Mouse (Mus musculus): ENCODE measurements around the gene Lmod2. TPM values are rescaled to one million over a fixed set of nuclear protein-coding genes. Genes with fewer than 3 reads are reported as not detected.

The Lmod2 gene
- not detected in 2 replicates for polyA plus RNA-seq (2014; fragmentation: Nextera tagmentation; extraction: Ambion mirVana)

- Histone ChIP-seq H3K4me1 (replicated peaks; ENCODE audit: control insufficient read depth, insufficient read depth, low read length) (no peaks in the 10 kb centered on the region), H3K36me3 (ENCODE audit: control insufficient read depth, insufficient read depth, low read length) (no peaks in the 10 kb centered on the region), H3K27ac (ENCODE audit: low read depth) (no peak within 1 kb of the TSS), H3K4me3 (ENCODE audit: low read depth, low read length) (no peak within 1 kb of the TSS), H3K9me3 (ENCODE audit: control insufficient read depth, low read length) (no peaks in the 10 kb centered on the region), H3K4me2 (ENCODE audit: low read length) (no peak within 1 kb of the TSS), H3K9ac (ENCODE audit: low read length) (no peak within 1 kb of the TSS), H3K27me3 (replicated peaks; ENCODE audit: control insufficient read depth, insufficient read depth, low read length) (no peaks in the 10 kb centered on the region)
- no peak for ATAC-seq (replicated peaks; ENCODE audit: low FRiP score, low TSS enrichment, low read depth)
- WGBS: 84% methylated on average over 10 of the region's 10 CpGs
- DNase-seq (ENCODE audit: low spot score): no peak
Measured at GRCm38 (mm10) chr6:24597500-24597899, at the start of gene Lmod2. Gene Lmod2, plus strand, starts transcription at chr6:24597762.

DNA sequence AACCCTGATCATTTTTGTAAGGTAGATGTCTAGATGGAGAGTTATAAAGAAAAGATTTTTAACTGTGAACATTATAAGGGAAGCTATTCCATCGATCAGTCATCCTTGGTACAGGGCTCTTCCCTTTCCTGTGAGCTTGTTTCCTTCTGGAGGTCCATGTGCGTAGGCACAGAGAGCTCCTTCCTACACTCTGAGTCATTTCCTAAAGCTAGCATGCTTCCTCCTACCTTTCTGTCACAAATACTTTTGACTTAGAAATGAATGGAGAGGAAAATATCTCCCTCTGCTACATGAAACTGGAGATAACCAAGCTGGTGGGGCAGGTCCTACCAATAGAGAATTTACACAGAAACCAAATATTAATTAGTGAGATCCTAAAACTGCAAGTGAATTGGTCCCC, 47.8 kb upstream of the Lmod2 start:
- WGBS: 80% methylated on average over 2 of the region's 2 CpGs
- no peak overlapping the region for H3K27ac ChIP-seq (ENCODE audit: low read depth)
- no peak overlapping the region for H3K4me2 ChIP-seq (ENCODE audit: low read length)
- H3K4me1 ChIP-seq (replicated peaks; ENCODE audit: control insufficient read depth, insufficient read depth, low read length): 0 out of 2 replicates have a peak, but pooled peaks cover 4% of the 10 kb centered on the region
- DNase-seq (ENCODE audit: low spot score): no peak
- no peaks in the 10 kb centered on the region for H3K9me3 ChIP-seq (ENCODE audit: control insufficient read depth, low read length)
- no peaks in the 10 kb centered on the region for H3K36me3 ChIP-seq (ENCODE audit: control insufficient read depth, insufficient read depth, low read length)
- no peak for ATAC-seq (replicated peaks; ENCODE audit: low FRiP score, low TSS enrichment, low read depth)
- no peak overlapping the region for H3K4me3 ChIP-seq (ENCODE audit: low read depth, low read length)
- no peak overlapping the region for H3K9ac ChIP-seq (ENCODE audit: low read length)
- no peaks in the 10 kb centered on the region for H3K27me3 ChIP-seq (replicated peaks; ENCODE audit: control insufficient read depth, insufficient read depth, low read length)

- Histone ChIP-seq H3K27me3 (replicated peaks; ENCODE audit: control insufficient read depth, insufficient read depth, low read length) (no peaks in the 10 kb centered on the region), H3K4me1 (replicated peaks; ENCODE audit: control insufficient read depth, insufficient read depth, low read length) (0 out of 2 replicates have a peak, but pooled peaks cover 4% of the 10 kb centered on the region), H3K9ac (ENCODE audit: low read length) (no peak overlapping the region), H3K9me3 (ENCODE audit: control insufficient read depth, low read length) (no peaks in the 10 kb centered on the region), H3K36me3 (ENCODE audit: control insufficient read depth, insufficient read depth, low read length) (no peaks in the 10 kb centered on the region), H3K4me2 (ENCODE audit: low read length) (no peak overlapping the region), H3K4me3 (ENCODE audit: low read depth, low read length) (no peak overlapping the region), H3K27ac (ENCODE audit: low read depth) (no peak overlapping the region)
- ATAC-seq (replicated peaks; ENCODE audit: low FRiP score, low TSS enrichment, low read depth) (no peak), DNase-seq (ENCODE audit: low spot score) (no peak)
- 41% methylated on average over 7 of the region's 7 CpGs for WGBS
Measured at GRCm38 (mm10) chr6:24552046-24552445, 45.5 kb upstream of the Lmod2 start.

DNA sequence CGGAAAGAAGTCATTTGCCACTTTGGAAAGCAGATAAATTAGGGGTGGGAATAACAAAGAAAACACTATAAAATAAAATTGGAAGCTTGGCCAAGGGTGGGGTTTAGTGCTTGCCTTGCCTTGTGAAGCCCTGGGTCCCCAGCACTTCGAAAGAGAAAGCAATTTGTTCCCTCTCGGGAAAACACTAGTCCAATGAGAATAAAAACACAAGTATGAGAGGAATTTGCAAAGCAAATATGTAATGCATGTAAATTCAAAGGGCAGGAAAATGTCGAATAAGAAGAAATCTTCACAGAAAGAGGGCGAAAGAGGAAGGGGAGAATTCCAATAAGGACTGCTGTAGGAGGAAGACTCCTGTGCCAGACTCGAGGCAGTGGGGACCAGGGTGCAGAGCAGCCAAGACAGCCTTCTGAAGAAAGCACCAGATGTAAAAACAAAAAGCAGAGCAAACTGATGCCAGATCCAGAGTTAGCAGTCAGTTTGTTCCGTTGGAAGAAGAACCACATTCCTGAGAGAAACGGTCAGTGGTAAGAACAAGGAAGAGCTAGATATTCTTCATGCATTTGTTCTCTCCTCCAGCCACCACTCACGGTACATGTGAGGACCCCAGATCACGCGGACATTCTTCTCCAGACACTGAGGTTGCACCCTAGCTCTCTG, 43.0 kb upstream of the Lmod2 start:
- Histone ChIP-seq H3K4me1 (replicated peaks; ENCODE audit: control insufficient read depth, insufficient read depth, low read length) (0 out of 2 replicates have a peak, but pooled peaks cover 4% of the 10 kb centered on the region), H3K27ac (ENCODE audit: low read depth) (no peak overlapping the region), H3K9ac (ENCODE audit: low read length) (no peak overlapping the region), H3K9me3 (ENCODE audit: control insufficient read depth, low read length) (no peaks in the 10 kb centered on the region), H3K4me3 (ENCODE audit: low read depth, low read length) (no peak overlapping the region), H3K4me2 (ENCODE audit: low read length) (no peak overlapping the region), H3K27me3 (replicated peaks; ENCODE audit: control insufficient read depth, insufficient read depth, low read length) (no peaks in the 10 kb centered on the region), H3K36me3 (ENCODE audit: control insufficient read depth, insufficient read depth, low read length) (no peaks in the 10 kb centered on the region)
- no peak for ATAC-seq (replicated peaks; ENCODE audit: low FRiP score, low TSS enrichment, low read depth)
- DNase-seq (ENCODE audit: low spot score): no peak
- 53% methylated on average over 11 of the region's 11 CpGs for WGBS

- H3K4me2 ChIP-seq (ENCODE audit: low read length): no peak overlapping the region
- H3K4me1 ChIP-seq (replicated peaks; ENCODE audit: control insufficient read depth, insufficient read depth, low read length): 0 out of 2 replicates have a peak, but pooled peaks cover 4% of the 10 kb centered on the region
- H3K36me3 ChIP-seq (ENCODE audit: control insufficient read depth, insufficient read depth, low read length): no peaks in the 10 kb centered on the region
- H3K9me3 ChIP-seq (ENCODE audit: control insufficient read depth, low read length): no peaks in the 10 kb centered on the region
- no peaks in the 10 kb centered on the region for H3K27me3 ChIP-seq (replicated peaks; ENCODE audit: control insufficient read depth, insufficient read depth, low read length)
- no peak for DNase-seq (ENCODE audit: low spot score)
- WGBS: 79% methylated on average over 2 of the region's 2 CpGs
- no peak overlapping the region for H3K27ac ChIP-seq (ENCODE audit: low read depth)
- H3K4me3 ChIP-seq (ENCODE audit: low read depth, low read length): no peak overlapping the region
- H3K9ac ChIP-seq (ENCODE audit: low read length): no peak overlapping the region
- no peak for ATAC-seq (replicated peaks; ENCODE audit: low FRiP score, low TSS enrichment, low read depth)
Measured at GRCm38 (mm10) chr6:24555488-24555887, 42.1 kb upstream of the Lmod2 start.

- DNase-seq (ENCODE audit: low spot score): no peak
- no peak overlapping the region for H3K9ac ChIP-seq (ENCODE audit: low read length)
- no peaks in the 10 kb centered on the region for H3K4me1 ChIP-seq (replicated peaks; ENCODE audit: control insufficient read depth, insufficient read depth, low read length)
- no peaks in the 10 kb centered on the region for H3K9me3 ChIP-seq (ENCODE audit: control insufficient read depth, low read length)
- no peak overlapping the region for H3K27ac ChIP-seq (ENCODE audit: low read depth)
- 71% methylated on average over 9 of the region's 9 CpGs for WGBS
- H3K4me3 ChIP-seq (ENCODE audit: low read depth, low read length): no peak overlapping the region
- no peaks in the 10 kb centered on the region for H3K36me3 ChIP-seq (ENCODE audit: control insufficient read depth, insufficient read depth, low read length)
- no peak overlapping the region for H3K4me2 ChIP-seq (ENCODE audit: low read length)
- no peaks in the 10 kb centered on the region for H3K27me3 ChIP-seq (replicated peaks; ENCODE audit: control insufficient read depth, insufficient read depth, low read length)
- no peak for ATAC-seq (replicated peaks; ENCODE audit: low FRiP score, low TSS enrichment, low read depth)
Measured at GRCm38 (mm10) chr6:24564081-24564480, 33.5 kb upstream of the Lmod2 start.

DNA sequence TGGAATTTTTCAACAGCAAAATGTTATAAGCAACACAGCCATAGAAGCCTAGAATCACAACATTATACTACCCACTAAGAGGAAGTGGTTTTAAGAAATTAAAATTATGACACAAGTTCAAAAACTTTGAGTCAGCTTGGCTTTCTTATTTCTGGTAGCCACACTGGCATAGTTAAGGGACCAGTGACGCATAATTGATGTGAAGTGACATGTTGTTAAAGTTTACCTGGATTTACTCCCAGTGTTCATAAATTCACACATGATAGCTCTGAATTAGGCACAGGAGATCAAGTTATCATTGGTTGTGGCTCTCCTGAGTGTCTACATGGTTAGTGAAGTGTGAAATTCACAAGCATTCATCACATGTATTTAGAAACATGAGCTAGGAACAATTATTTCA, 32.7 kb upstream of the Lmod2 start:
- no peak overlapping the region for H3K27ac ChIP-seq (ENCODE audit: low read depth)
- no peak for ATAC-seq (replicated peaks; ENCODE audit: low FRiP score, low TSS enrichment, low read depth)

GRCm38 (mm10) chr6:24568963-24569362, 28.6 kb upstream of the Lmod2 start:
- ATAC-seq (replicated peaks; ENCODE audit: low FRiP score, low TSS enrichment, low read depth): no peak
- WGBS: 84% methylated on average over 5 of the region's 5 CpGs
- Histone ChIP-seq H3K27ac (ENCODE audit: low read depth) (no peak overlapping the region), H3K4me2 (ENCODE audit: low read length) (no peak overlapping the region), H3K4me1 (replicated peaks; ENCODE audit: control insufficient read depth, insufficient read depth, low read length) (no peaks in the 10 kb centered on the region), H3K27me3 (replicated peaks; ENCODE audit: control insufficient read depth, insufficient read depth, low read length) (no peaks in the 10 kb centered on the region), H3K36me3 (ENCODE audit: control insufficient read depth, insufficient read depth, low read length) (no peaks in the 10 kb centered on the region), H3K9ac (ENCODE audit: low read length) (no peak overlapping the region), H3K4me3 (ENCODE audit: low read depth, low read length) (no peak overlapping the region), H3K9me3 (ENCODE audit: control insufficient read depth, low read length) (no peaks in the 10 kb centered on the region)
- DNase-seq (ENCODE audit: low spot score): no peak

More for the DNA sequence above, 32.7 kb upstream of the Lmod2 start:
- Histone ChIP-seq H3K36me3 (ENCODE audit: control insufficient read depth, insufficient read depth, low read length) (no peaks in the 10 kb centered on the region), H3K4me2 (ENCODE audit: low read length) (no peak overlapping the region), H3K27me3 (replicated peaks; ENCODE audit: control insufficient read depth, insufficient read depth, low read length) (no peaks in the 10 kb centered on the region), H3K4me1 (replicated peaks; ENCODE audit: control insufficient read depth, insufficient read depth, low read length) (no peaks in the 10 kb centered on the region), H3K9ac (ENCODE audit: low read length) (no peak overlapping the region), H3K9me3 (ENCODE audit: control insufficient read depth, low read length) (no peaks in the 10 kb centered on the region), H3K4me3 (ENCODE audit: low read depth, low read length) (no peak overlapping the region)
- WGBS: 92% methylated on average over 1 of the region's 1 CpGs
- no peak for DNase-seq (ENCODE audit: low spot score)

- Histone ChIP-seq H3K36me3 (ENCODE audit: control insufficient read depth, insufficient read depth, low read length) (no peaks in the 10 kb centered on the region), H3K4me2 (ENCODE audit: low read length) (no peak overlapping the region), H3K27ac (ENCODE audit: low read depth) (no peak overlapping the region), H3K4me1 (replicated peaks; ENCODE audit: control insufficient read depth, insufficient read depth, low read length) (no peaks in the 10 kb centered on the region), H3K9me3 (ENCODE audit: control insufficient read depth, low read length) (no peaks in the 10 kb centered on the region), H3K27me3 (replicated peaks; ENCODE audit: control insufficient read depth, insufficient read depth, low read length) (no peaks in the 10 kb centered on the region), H3K9ac (ENCODE audit: low read length) (no peak overlapping the region), H3K4me3 (ENCODE audit: low read depth, low read length) (no peak overlapping the region)
- 72% methylated on average over 1 of the region's 1 CpGs for WGBS
- ATAC-seq (replicated peaks; ENCODE audit: low FRiP score, low TSS enrichment, low read depth) (no peak), DNase-seq (ENCODE audit: low spot score) (no peak)
Measured at GRCm38 (mm10) chr6:24569711-24570110, 27.9 kb upstream of the Lmod2 start.

Measured in intestine, embryonic 14.5 days (tissue).